Mouse (Mus musculus): ENCODE data around the gene Tpmt.

- TF ChIP-seq POLR2A (IDR thresholded peaks at IDR 0.05; ENCODE audit: low read depth, low read length) (no peak), CTCF (conservative IDR thresholded peaks at IDR 0.05; ENCODE audit: insufficient read depth, insufficient read length, low read depth, low read length) (no peak)
Observed at GRCm38 (mm10) chr13:47033602-47034001, 10.9 kb downstream of the Tpmt start.

Data from kidney, adult 2 months (tissue).